Mouse (Mus musculus) cerebellum, adult 2 months (tissue): ENCODE data around the gene Tcf20. TPM values are rescaled to one million over a fixed set of nuclear protein-coding genes. Genes with fewer than 3 reads are reported as not detected.

ENCODE experiments used
- DNase-seq, 2 experiments: peaks; one replicate each; pipeline ENCODE4 v3.0.0; 2021
- H3K27ac ChIP-seq: fragments of 200-500 bp; 2 replicates; pipeline ENCODE4 v1.5.1; 2012; ENCODE audit warnings: low read length, control low read depth, inconsistent platforms; ENCODE audit not compliant: insufficient read depth
- H3K27me3 ChIP-seq: fragments of 200-500 bp; 2 replicates; pipeline ENCODE4 v1.6.1; 2012; ENCODE audit warnings: inconsistent platforms, mild to moderate bottlenecking, low read length, moderate library complexity; ENCODE audit not compliant: control insufficient read depth, insufficient read depth
- H3K4me1 ChIP-seq: fragments of 200-500 bp; 2 replicates; pipeline ENCODE4 v1.6.1; 2011; ENCODE audit warnings: low read length; ENCODE audit not compliant: control insufficient read depth, insufficient read depth
- H3K4me3 ChIP-seq: fragments of 200-500 bp; replicated peaks from 2 replicates; pipeline ENCODE3; 2011; ENCODE audit warnings: mild to moderate bottlenecking, low read depth, low read length, control low read depth; ENCODE audit not compliant: insufficient read depth
- CTCF ChIP-seq: fragments of 200-500 bp; IDR thresholded peaks from 2 replicates; pipeline ENCODE4 v1.5.1; 2011; ENCODE audit warnings: low read depth, mild to moderate bottlenecking, control low read depth, low read length, moderate library complexity, borderline replicate concordance; ENCODE audit not compliant: insufficient read depth
- POLR2A ChIP-seq: fragments of 200-500 bp; IDR thresholded peaks from 2 replicates; pipeline ENCODE4 v1.6.1; 2011; ENCODE audit warnings: low read length, control low read depth, borderline replicate concordance; ENCODE audit not compliant: insufficient read depth
- WGBS: fragments of 180-500 bp; shearing (Covaris S2); methylation state at CpG from one replicate; pipeline ENCODE4 v1.1.7; 2018; 5-methylcytosine and 5-hydroxymethylcytosine counted together
- polyA plus RNA-seq: library from polyadenylated mRNA; depleted of rRNA; stranded (reverse); fragments of >200 nt; gene quantifications from 2 replicates; pipeline ENCODE4 v1.2.3, GENCODE M21; 2012

The Tcf20 gene
- polyA plus RNA-seq, 1 experiment, result 25.0 TPM

GRCm38 (mm10) chr15:82960786-82961561 is 26.7 kb downstream of the Tcf20 start:
- peak in 1 of 2 experiments; percentile 27 for DNase-seq
- no peak overlapping the region for H3K27ac ChIP-seq
- 3% methylated on average over 26 of the region's 26 CpGs for WGBS
- H3K4me1 ChIP-seq, result peaks cover 23% of the 10 kb centered on the region
- H3K27me3 ChIP-seq, result peaks cover 3% of the 10 kb centered on the region; the same call in 1 of the 2 replicates
- TF ChIP-seq CTCF (no peak), POLR2A (no peak)
- no peak overlapping the region for H3K4me3 ChIP-seq

GRCm38 (mm10) chr15:82959151-82959550 is 28.5 kb downstream of the Tcf20 start:
- no peak overlapping the region for H3K27ac ChIP-seq
- WGBS, result 46% methylated on average over 12 of the region's 12 CpGs
- H3K27me3 ChIP-seq, result peaks cover 3% of the 10 kb centered on the region; the same call in 1 of the 2 replicates
- TF ChIP-seq CTCF (no peak), POLR2A (no peak)
- H3K4me3 ChIP-seq, result no peak overlapping the region
- DNase-seq, result no peak
- peaks cover 20% of the 10 kb centered on the region for H3K4me1 ChIP-seq

- no peak for TF ChIP-seq CTCF
- no peak for TF ChIP-seq POLR2A
- H3K4me1 ChIP-seq, result peaks cover 17% of the 10 kb centered on the region
- H3K27ac ChIP-seq, result no peak overlapping the region
- H3K4me3 ChIP-seq, result no peak overlapping the region
- DNase-seq, result no peak
- H3K27me3 ChIP-seq, result peaks cover 3% of the 10 kb centered on the region; the same call in 1 of the 2 replicates
- 5% methylated on average over 16 of the region's 16 CpGs for WGBS
These were observed 29.4 kb downstream of the Tcf20 start for GRCm38 (mm10) chr15:82958253-82958701.

GRCm38 (mm10) chr15:82956721-82957120 is 31.0 kb downstream of the Tcf20 start:
- H3K27me3 ChIP-seq, result peaks cover 3% of the 10 kb centered on the region; the same call in 1 of the 2 replicates
- peaks cover 12% of the 10 kb centered on the region; the same call in 1 of the 2 replicates for H3K4me1 ChIP-seq
- 75% methylated on average over 4 of the region's 4 CpGs for WGBS
- no peak overlapping the region for H3K27ac ChIP-seq
- no peak overlapping the region for H3K4me3 ChIP-seq
- no peak for TF ChIP-seq CTCF
- TF ChIP-seq POLR2A, result no peak
- DNase-seq, result no peak

- Histone ChIP-seq H3K4me3 (no peak overlapping the region), H3K4me1 (peaks cover 12% of the 10 kb centered on the region; the same call in 1 of the 2 replicates), H3K27ac (no peak overlapping the region), H3K27me3 (peaks cover 3% of the 10 kb centered on the region; the same call in 1 of the 2 replicates)
- no peak for TF ChIP-seq POLR2A
- TF ChIP-seq CTCF, result no peak
- 74% methylated on average over 3 of the region's 3 CpGs for WGBS
- no peak for DNase-seq
These were observed 31.4 kb downstream of the Tcf20 start for GRCm38 (mm10) chr15:82956310-82956709.

GRCm38 (mm10) chr15:82955286-82955685 is 32.4 kb downstream of the Tcf20 start:
- DNase-seq, result no peak
- TF ChIP-seq CTCF (no peak), POLR2A (no peak)
- no peak overlapping the region for H3K27ac ChIP-seq
- H3K27me3 ChIP-seq, result peaks cover 1% of the 10 kb centered on the region; the same call in 1 of the 2 replicates
- WGBS, result 74% methylated on average over 8 of the region's 8 CpGs
- peaks cover 4% of the 10 kb centered on the region; the same call in 1 of the 2 replicates for H3K4me1 ChIP-seq
- H3K4me3 ChIP-seq, result no peak overlapping the region

- TF ChIP-seq POLR2A, result no peak
- TF ChIP-seq CTCF, result no peak
- Histone ChIP-seq H3K27ac (no peak overlapping the region), H3K4me1 (peaks cover 4% of the 10 kb centered on the region; the same call in 1 of the 2 replicates), H3K4me3 (no peak overlapping the region), H3K27me3 (peaks cover under 1% of the 10 kb centered on the region; the same call in 1 of the 2 replicates)
- no peak for DNase-seq
- 90% methylated on average over 5 of the region's 5 CpGs for WGBS
These were observed 33.6 kb downstream of the Tcf20 start for GRCm38 (mm10) chr15:82954034-82954433.
